Mouse (Mus musculus) left cerebral cortex, postnatal 36 days (tissue): ENCODE measurements around the gene Ajm1. TPM values are rescaled to one million over a fixed set of nuclear protein-coding genes. Genes with fewer than 3 reads are reported as not detected.
"Not testable (repeated sequence)": the region's sequence is repeated elsewhere in the genome, so short reads cannot be mapped to it uniquely, and the experiment has no call there.

Experiments
- DNase-seq, 2 experiments: peaks; one replicate each; pipeline ENCODE4 v3.0.0; 2021 to 2022; ENCODE audit warnings: low spot score in 2 of 2, mixed read lengths in 1 of 2
- intact Hi-C: fragments of 180-260 bp; cut with DNase I; formaldehyde crosslinking; loops from one replicate; pipeline ENCODE4 v1.15.1; 2025
- total RNA-seq, 2 experiments: library from RNA; stranded (reverse); gene quantifications; 2 replicates each; pipeline ENCODE4 v1.2.3; 2021

The Ajm1 gene
- total RNA-seq, 2 experiments from 2014 or later, result 99.8 to 110 TPM

DNA sequence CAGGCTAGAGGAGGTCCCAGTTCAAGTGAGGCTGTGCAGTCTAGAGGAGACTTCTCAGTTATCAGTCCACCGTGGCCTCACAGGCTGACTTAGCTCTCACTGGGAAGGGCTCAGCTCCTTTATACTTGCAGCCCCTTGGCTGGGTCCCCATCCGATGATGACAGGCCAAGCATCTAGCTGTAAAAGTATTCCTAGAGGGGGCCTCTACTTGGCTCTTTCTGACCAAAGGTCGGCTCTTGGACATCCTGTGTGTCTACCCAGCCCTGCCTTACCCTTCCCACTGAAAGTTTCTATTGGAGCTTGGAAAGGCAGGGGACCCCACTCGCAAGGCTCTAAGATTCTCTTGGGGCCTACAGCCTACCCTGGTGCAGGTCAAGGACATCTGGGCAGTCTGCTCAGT lies 10.3 kb downstream of the Ajm1 start:
- no peak for DNase-seq
- intact Hi-C loops, result no loop called here

DNA sequence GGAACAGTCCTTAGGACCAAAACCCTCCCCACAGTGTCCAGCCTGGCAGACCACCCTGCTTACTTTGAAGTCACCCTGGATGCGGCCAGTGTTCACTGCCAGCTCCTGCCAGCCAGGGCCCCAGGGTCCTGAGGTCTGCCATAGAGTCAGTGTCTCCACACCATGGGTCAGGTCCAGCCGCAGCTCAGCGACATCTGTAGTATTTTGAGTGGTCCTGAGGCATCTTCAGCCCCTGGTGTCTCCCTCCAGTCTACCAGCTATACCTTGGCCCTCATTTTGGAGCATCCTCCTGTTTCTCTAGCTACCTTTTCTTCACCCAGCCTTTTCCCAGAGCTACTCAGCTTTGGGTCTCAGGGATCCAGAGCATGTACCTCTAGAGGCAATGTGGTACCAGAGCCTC lies 12.2 kb downstream of the Ajm1 start:
- DNase-seq, result no peak
- intact Hi-C loops, result no loop called here

DNA sequence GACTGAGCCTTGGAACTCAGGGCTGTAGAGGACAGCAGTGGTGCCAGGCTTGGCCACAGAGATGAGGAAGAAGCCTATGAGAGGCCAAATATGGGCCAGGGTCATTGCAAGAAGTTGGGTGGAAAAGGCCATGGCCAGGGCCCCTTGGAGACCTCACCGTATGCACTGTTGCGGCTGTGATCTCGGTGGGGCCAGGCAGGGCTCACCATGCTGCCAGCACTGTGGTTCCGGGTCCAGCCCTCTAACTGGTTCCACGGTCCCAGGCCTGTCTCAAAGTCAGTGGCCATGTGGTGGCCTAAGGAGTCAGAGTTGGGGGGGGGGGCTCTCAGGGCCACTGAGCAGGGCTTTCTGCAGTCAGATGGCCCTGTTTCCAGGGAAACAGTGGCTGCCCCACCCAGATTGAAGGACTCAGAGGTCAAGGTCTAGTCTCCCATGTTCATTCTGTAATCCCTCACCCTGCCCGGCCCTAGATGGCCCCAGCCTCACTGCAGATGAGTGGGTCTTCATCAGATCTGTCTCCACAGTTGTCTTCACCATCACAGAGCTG lies 13.0 kb downstream of the Ajm1 start:
- DNase-seq, result no peak
- intact Hi-C loops, result no loop called here

DNA sequence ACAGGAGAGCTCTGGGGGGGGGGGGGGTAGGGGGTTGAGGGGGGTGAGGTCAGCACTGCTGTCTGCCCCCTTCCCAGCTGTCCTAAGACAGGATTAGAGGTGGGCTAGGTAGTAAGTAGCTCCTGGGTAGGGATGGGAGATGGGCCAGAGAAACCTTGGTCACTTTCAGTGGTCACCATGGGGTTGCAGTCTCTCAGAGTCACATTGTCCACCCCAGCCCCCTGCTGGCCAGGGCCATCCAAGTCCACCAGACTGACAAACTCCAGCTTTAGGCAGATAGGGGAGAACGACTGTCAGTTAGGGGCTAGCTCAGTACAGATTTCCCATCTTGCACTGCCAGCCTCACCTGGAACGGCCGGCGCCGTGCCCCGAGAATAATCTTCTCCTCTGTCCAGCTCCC lies 15.0 kb downstream of the Ajm1 start:
- intact Hi-C loops, result no loop called here
- DNase-seq, result no peak

DNA sequence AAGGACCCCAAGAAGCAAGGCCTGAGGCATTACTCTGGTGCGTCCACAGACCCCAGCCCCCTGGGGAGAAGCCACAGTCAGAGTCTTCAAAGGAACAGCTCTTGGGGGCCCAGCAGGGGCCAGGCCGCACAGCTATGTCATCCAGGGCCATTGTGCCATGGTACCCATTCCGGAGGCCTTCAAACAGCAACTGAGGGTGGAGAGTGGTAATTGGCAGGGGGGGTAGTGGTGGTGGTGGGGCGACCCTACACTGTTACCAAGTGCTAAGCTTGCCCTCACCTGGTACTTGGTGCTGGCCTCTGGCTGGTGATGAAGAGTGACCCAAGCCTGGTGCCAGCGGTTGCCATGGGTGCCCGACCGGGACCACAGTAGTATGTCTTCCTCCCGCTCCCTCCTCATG lies 15.8 kb downstream of the Ajm1 start:
- no peak for DNase-seq
- intact Hi-C loops, result no loop called here

DNA sequence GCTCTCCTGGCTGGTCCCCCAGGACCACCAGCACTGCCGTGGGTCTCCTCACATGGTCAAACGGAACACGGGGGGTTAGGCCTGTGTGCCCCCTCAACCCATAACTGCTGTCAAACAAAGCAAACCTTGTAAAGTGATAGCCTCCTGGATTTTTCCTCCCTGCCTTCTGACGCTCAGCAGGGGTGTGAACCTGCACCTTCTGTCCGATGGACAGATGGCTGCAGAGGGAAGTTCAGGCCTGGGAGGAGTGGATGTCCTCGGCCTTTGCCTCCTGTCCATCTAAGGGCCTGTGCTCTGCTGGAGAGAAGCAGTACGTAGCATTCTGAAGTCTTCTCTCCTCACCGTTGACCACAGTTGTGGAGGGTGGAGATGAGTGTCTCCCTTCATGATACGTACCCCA lies 19.6 kb downstream of the Ajm1 start:
- intact Hi-C loops, result no loop called here
- no peak for DNase-seq

DNA sequence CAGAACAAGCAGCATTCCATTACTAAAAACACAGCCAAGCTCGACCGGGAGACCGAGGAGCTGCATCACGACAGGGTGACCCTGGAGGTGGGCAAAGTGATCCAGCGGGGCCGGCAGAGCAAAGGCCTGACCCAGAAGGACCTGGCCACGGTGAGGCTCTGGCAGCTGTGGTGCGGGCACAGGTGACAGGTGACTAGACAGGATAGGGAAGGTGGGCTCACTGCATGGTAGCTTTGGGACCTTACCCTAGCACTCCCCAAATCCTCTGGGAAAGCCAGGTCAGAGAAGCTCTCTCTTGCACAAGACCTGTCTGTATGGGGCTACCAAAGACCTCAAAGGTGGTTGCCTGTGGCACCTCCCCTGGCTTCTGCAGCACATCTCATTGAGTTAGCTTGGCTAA lies 21.0 kb downstream of the Ajm1 start:
- intact Hi-C loops, result no loop called here
- DNase-seq, result no peak

DNA sequence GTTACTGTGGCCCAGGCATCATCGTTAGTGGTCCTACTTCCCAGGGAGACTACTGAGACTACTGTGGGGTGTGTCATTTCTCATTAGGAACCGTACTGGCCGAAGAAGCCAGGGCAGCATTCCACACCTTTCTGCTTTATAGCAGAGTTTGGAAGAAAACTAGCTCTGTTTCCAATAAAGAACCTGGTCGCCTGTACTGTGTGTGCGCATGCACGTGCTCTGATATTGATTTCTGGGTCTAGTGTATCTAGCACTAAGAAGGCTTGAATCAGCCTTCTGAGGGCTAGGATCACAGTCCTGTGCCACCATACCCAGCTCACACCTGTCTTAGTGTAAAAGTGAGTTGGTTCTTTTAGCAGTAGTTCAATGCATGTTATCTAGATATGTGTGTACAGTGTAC lies 22.8 kb downstream of the Ajm1 start:
- DNase-seq, result no peak
- intact Hi-C loops, result no loop called here

DNA sequence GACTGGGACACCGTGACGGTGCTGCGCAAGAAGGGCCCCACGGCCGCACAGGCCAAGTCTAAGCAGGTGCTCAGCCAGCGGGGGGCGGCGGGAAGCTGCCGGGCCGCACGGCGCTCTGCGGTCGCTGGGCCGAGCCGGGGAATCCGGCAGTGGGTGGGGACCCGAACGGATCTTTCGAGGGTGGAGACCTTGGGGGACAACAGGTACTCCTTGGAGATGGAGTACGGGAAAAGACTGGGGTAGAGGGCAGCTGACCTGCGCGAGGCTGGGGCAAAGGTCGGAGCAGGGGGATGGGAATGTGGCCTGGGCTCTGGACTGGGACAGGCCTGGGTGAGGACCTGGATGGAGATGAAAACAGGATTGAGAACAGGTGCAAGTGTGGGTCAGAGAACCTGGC lies 23.6 kb downstream of the Ajm1 start:
- intact Hi-C loops, result no loop called here
- no peak for DNase-seq

DNA sequence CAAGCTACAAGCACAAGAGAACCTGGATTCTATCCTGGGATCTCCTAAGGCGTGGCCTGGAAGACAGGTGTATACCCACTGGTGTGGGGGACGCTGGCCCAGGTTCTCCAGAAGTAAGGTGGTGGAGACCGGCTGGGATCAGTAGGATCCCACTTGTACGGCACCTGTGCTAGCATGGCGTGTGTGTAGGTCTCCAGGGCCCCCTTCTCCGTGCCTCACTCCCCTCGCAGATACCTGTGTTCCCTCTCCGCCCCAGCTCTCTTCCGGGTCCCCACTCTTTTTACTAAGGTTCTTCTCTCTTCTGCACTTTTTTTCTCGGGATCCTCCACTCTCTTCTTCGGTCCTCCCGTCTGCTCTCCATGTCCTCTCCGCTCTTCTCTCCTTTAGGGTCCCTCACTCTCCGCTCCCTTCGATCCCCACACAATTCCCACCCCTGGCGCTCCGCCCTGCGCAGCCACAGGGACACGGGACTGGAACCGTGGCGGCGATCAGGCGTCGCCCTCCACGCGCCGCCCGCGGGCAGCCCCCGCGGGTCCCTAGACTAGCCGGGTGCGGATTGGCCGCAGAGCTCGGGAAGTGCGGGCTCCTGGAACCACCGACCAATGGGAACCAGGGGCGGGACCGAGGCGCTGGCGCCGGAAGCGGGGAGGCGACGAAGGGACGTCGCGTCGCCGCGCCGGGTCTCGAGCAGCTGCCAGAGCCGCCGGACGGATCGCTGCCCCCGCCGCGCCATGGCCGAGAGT lies 24.2 kb downstream of the Ajm1 start, which contains the start of gene Edf1:
Edf1 (plus strand) TSS at position 627 of the 743 bp plus-strand sequence.
- intact Hi-C loops, result no loop called here
- peak; percentile 95 to 96 for DNase-seq

DNA sequence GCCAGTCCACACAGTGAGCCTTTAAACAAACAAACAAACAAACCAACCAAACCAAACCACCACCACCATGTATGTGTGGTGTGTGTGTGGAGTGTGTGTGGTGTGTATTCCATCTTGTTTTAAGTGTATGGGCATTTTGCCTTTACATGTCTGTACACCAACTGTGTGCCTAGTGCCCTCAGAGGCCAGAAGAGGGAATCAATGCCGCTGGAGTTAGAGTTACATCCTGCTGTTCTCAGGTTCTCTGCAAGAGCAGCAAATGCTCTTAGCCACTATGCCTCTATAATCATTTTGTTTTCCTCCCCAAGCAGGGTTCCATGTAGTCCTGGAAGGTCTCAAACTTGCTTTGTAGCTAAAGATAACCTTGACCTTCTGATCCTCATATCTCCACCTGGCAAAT lies 25.3 kb downstream of the Ajm1 start:
- intact Hi-C loops, result no loop called here
- no peak for DNase-seq

DNA sequence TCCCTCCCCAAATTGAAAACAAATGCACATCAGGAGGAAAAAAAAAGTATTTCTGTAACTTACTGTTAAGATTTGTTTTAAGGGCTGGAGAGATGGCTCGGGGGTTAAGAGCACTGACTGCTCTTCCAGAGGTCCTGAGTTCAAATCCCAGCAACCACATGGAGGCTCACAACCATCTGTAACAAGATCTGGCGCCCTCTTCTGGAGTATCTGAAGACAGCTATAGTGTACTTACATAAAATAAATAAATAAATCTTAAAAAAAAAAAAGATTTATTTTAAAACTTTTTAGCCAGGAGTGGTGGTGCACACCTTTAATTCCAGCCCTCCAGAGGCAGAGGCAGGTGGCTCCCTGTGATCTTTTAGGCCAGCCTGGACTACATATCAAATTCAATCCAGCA lies 26.1 kb downstream of the Ajm1 start:
- intact Hi-C loops, result not testable (repeated sequence)

DNA sequence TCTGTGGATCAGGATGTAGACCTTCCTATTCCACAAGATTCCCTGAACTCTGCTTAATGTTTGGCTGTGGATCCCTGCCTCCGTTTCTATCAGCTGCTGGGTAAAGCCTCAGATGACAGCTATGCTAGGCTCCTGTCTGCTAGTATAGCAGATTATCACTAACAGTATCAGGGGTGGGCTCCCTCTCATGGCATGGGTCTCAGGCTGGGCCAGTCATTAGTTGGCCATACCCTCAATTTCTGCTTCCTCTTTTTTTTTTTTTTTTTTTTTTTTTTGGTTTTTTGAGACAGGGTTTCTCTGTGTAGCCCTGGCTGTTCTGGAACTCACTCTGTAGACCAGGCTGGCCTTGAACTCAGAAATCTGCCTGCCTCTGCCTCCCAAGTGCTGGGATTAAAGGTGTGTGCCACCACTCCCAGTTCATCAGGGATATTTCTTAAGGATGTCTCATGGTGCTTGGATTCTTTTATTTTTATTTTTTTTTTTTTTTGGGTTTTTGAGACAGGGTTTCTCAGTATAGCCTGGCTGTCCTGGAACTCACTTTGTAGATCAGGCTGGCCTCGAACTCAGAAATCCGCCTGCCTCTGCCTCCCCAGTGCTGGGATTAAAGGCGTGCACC lies 28.3 kb downstream of the Ajm1 start:
- DNase-seq, intact Hi-C loops: not testable (repeated sequence)

More for the DNA sequence above, 26.1 kb downstream of the Ajm1 start:
- DNase-seq, result not testable (repeated sequence)

DNA sequence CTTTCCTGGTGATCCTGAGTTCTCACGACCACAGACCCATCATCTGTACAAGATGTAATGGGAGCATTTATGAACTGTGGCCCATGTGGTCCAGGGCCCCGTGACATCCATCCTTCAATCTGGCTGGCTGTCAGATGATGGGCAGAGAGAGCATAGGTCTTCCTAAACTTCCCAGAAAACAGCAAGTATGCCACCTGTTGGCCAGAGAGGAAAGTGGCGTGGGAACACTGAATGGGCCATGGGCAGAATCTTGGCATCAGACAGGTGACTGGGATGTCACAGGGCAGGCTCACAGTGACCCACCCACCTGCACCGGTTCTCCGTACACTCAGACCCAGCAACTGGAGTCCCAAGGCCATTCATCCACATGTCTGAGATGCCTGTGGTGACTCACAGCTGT lies 30.4 kb downstream of the Ajm1 start:
- intact Hi-C loops, result no loop called here
- no peak for DNase-seq

DNA sequence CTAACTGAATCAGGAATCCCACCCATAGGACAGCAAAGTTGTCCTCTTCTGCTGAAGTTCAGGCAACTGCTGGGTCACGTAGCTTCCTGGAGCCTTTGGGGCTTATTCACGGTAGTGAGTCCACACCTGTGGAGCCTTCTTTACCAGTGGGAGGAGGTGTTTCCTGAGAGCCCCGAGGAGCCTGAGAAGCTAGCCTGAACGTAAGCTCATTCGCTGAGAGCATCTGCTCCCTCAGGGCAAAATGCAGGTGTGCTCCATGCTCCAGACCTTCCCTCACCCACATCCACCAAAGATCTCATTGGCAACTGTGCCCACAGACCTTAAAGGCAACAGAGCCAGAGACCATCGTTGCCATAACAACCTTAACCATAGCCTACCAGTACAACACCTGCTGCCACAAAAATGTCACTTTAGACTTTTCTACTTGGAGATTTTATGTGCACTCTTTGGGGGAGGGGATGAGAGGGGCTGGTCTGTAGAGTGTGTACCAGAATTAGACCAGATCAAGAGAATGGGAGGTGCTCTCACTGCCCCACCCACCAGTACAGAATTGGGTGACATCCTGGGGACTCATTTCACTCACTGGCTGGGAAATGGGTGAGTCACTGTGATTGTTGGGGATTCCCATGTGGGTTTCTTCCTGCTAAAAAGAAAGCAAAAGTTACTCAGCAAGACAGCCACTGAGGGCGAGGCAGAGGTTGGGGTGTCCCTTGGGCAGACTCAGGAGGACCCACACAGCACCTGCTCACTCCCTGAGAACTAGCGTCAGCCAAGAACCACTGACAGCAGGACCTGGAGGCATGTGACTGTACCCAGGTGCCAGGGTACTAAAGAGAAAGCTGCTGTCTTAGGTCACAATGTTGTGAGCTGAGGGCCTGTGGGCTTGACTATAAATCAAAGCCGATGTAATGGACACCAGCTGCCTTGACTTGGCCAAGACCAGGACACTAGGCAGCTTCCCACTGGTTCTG lies 32.3 kb downstream of the Ajm1 start:
- intact Hi-C loops, result loop anchor here (5.0 kb wide), 1 partner anchor 122 kb away; the partner anchor contains the start of gene Abca2
- DNase-seq, result no peak

DNA sequence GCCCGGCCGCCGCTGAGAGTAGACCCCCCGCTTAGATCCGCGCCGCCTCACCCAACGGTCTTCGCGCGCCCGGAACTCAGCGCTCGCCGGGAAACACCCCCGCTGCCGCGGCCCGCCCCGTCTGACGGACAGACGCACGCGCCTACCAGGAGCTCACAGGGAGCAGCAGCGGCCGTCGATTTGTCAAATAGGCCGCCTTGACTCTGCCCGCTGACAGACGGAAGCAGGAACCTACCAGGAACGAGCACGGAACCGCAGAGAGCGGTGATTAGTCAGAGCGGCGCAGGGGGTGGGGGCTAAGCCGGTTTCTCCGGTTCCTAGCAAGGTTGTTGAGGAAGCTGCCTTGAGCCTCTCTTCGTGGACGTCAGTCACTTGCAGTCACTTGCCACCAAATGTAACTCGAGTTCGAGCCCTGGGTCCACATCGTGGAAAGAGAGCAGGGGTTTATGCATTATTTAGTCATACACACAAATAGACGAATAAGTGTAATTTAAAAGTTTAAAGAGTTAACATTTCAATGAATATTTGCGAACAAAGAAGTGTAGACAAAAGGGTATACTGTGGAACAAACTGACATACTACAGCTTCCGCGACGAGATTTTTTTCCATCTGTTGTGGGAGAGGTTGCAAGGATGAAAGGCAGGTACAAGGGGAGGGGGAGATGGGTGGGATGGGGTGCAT lies 34.6 kb downstream of the Ajm1 start, which contains the start of gene Traf2:
Traf2 (minus strand) TSS at position 130 of the 681 bp plus-strand sequence.
- intact Hi-C loops, result loop anchor here (5.0 kb wide), 1 partner anchor 120 kb away; the partner anchor contains the start of gene Abca2
- DNase-seq, result peak; percentile 97 to 99

DNA sequence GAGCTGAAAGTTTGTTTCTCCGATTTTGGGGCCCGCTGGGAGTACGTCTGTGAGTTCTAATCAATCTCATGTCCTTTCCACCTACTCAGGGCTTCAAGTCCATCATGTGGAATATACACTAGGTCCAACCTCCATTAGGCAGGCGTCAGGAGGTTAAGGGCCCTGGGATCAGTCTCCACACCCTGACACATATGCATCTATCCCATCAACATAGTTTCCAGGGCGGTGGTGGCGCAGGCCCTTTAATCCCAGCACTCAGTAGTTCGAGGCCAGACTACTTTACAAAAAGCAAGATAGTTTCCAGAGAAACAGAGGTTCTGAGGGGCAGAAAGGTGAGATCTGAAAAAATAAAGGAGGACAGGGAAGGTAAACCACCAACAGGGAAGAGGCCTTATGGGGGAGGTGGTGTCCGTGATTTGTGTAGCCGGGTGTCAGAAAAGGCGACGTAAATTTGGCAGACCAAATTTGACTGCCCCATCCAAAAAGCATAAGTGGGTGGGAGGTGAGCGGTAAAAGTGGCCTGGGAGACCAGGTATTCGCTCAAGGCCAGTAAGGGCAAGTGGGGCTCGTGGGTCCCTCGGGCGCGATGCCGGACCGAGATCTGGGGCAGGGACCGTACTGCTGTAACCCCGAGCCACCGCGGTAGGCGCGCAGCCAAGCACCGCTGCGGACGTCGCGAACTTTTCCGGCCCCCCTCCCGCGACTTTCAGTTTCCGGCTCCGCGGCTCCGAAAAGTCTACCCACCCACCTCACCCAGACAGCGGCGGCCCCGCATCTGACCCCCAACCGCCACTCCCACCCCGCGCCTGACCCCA lies 35.4 kb downstream of the Ajm1 start:
- intact Hi-C loops, result loop anchor here (5.0 kb wide), 1 partner anchor 119 kb away; the partner anchor contains the start of gene Abca2
- DNase-seq, result no peak

DNA sequence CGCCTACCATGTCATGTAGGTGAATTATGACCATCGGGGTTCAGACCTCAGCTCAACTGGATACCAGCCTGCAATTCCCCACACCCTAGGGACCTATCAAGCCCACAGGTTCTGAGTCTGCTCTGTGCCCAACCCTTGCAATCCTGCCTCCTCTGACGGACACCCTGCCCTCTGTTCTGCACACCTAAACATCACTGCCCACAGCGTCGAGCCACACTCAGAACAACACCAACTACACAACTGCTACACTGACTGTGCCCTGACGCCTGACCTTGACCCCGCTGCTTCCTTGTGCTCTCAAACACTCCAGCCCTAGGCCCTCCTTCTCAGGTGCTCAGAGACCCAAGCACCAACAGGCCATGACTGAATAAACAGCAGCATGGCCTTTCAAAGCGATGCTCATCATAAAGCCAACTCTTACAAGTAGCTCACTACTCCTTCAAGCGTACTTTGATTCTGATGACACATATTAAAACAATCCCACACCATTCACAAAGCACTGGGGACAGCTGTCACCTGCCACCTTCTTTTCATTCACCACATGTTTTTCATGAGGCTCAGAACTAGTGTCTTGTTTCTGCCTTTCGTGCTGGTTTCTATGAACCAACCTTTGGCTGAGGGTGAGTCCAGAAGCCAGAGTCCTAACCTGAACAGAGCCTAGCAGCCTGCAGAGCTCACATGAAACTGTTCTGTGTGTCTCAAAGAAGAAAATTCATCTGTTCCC lies 39.8 kb downstream of the Ajm1 start:
- intact Hi-C loops, result no loop called here

More for the DNA sequence above, 39.8 kb downstream of the Ajm1 start:
- DNase-seq, result no peak
